Mouse (Mus musculus) intestine, embryonic 14.5 days (tissue): Measurements from ENCODE around the gene Kcnc1. TPM values are rescaled to one million over a fixed set of nuclear protein-coding genes. Genes with fewer than 3 reads are reported as not detected.

Experiments
- ATAC-seq: fragments of 200-750 bp; cut with Nextera tagmentation; replicated peaks from 2 replicates; pipeline ENCODE4 v1.8.0; 2017; ENCODE audit warnings: low read depth, moderate number of reproducible peaks, moderate TSS enrichment, moderate library complexity; ENCODE audit not compliant: low FRiP score, low TSS enrichment
- DNase-seq: peaks from one replicate; pipeline ENCODE4 v3.0.0-alpha.2; 2018; ENCODE audit warnings: low spot score
- H3K27ac ChIP-seq: fragments of 300-500 bp; sonication (generic); 2 replicates; pipeline ENCODE4 v1.5.1; 2014; ENCODE audit warnings: low read depth, mild to moderate bottlenecking, control low read depth
- H3K27me3 ChIP-seq: fragments of 300-500 bp; sonication (generic); replicated peaks from 2 replicates; pipeline ENCODE4 v1.6.1; 2014; ENCODE audit warnings: low read length, control low read depth; ENCODE audit not compliant: control insufficient read depth, insufficient read depth
- H3K36me3 ChIP-seq: fragments of 300-500 bp; sonication (generic); 2 replicates; pipeline ENCODE4 v1.6.1; 2014; ENCODE audit warnings: low read length, control low read depth; ENCODE audit not compliant: control insufficient read depth, insufficient read depth
- H3K4me1 ChIP-seq: fragments of 300-500 bp; sonication (generic); replicated peaks from 2 replicates; pipeline ENCODE4 v1.6.1; 2014; ENCODE audit warnings: low read length, control low read depth, mixed read lengths; ENCODE audit not compliant: control insufficient read depth, insufficient read depth
- H3K4me2 ChIP-seq: fragments of 300-500 bp; sonication (generic); 2 replicates; pipeline ENCODE4 v1.6.1; 2014; ENCODE audit warnings: low read length
- H3K4me3 ChIP-seq: fragments of 300-500 bp; sonication (generic); 2 replicates; pipeline ENCODE4 v1.5.1; 2014; ENCODE audit warnings: low read depth, low read length, control low read depth, mixed read lengths
- H3K9ac ChIP-seq: fragments of 300-500 bp; sonication (generic); 2 replicates; pipeline ENCODE4 v1.6.1; 2014; ENCODE audit warnings: mild to moderate bottlenecking, low read length
- H3K9me3 ChIP-seq: fragments of 300-500 bp; sonication (generic); 2 replicates; pipeline ENCODE4 v1.6.1; 2016; ENCODE audit warnings: low read length, control low read depth; ENCODE audit not compliant: control insufficient read depth
- WGBS: fragments of 180-500 bp; shearing (Covaris S2); extraction: QIAGEN DNeasy Blood & Tissue Kit; methylation state at CpG from one replicate; pipeline ENCODE4 v1.1.7; 2014; 5-methylcytosine and 5-hydroxymethylcytosine counted together
- polyA plus RNA-seq: library from polyadenylated mRNA; unstranded; fragments of >200 nt; fragmentation: Nextera tagmentation; extraction: Ambion mirVana; gene quantifications from 2 replicates; pipeline ENCODE4 v1.2.1, GENCODE M21; 2014

The Kcnc1 gene
- polyA plus RNA-seq, 1 experiment from 2014 or later: 0.35 TPM

DNA sequence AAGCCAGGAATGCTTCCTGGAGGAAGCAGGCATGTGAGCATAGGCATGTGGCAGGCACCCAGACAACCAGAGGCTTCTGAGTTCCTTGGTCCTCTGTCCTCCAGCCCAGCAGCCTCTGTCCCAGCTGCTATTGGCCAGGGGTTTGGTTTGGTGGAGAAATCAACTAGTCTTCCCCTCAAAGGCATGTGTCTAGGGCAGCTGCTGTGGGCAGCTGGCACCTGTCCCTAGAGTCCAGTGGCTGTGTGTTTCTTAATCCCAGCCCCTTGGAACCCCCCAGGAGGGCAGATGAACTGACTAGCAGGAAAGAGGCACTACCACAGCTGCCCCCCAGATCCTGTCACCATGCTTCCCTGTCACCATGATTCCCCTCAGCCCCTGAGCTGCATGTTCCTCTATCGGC lies 30.5 kb upstream of the Kcnc1 start:
- no peaks in the 10 kb centered on the region for H3K4me1 ChIP-seq

DNA sequence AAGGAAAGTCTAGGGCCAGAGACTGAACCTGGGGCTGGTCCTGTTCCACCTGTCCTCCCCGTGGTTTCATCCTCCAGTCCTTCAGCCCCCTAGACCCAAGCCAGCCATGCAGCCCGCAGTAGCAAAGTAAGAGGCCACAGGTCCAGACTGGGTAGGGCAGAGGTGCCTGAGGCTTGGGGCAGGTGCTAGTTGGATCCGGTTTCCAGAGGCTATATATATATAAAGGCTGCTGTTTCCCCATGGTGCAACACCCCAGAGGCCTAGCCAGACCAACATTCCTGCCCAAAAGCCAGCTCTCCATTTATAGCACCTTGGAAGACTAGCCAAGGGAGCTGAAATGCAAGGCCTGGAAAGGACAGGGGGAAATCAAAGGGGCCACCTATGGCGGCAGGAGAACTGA lies 25.2 kb upstream of the Kcnc1 start:
- no peaks in the 10 kb centered on the region for H3K36me3 ChIP-seq
- H3K27ac ChIP-seq: no peak overlapping the region
- WGBS: 75% methylated on average over 4 of the region's 4 CpGs
- H3K9ac ChIP-seq: no peak overlapping the region
- H3K4me3 ChIP-seq: no peak overlapping the region
- H3K9me3 ChIP-seq: no peaks in the 10 kb centered on the region
- H3K4me2 ChIP-seq: no peak overlapping the region
- ATAC-seq (no peak), DNase-seq (no peak)
- H3K27me3 ChIP-seq: peaks cover 28% of the 10 kb centered on the region
- H3K4me1 ChIP-seq: no peaks in the 10 kb centered on the region

More for the DNA sequence above, 30.5 kb upstream of the Kcnc1 start:
- no peak overlapping the region for H3K27ac ChIP-seq
- H3K9me3 ChIP-seq: no peaks in the 10 kb centered on the region
- H3K4me2 ChIP-seq: no peak overlapping the region
- 82% methylated on average over 1 of the region's 1 CpGs for WGBS
- no peak overlapping the region for H3K9ac ChIP-seq
- no peak overlapping the region for H3K4me3 ChIP-seq
- DNase-seq: no peak
- H3K36me3 ChIP-seq: no peaks in the 10 kb centered on the region
- no peak for ATAC-seq
- H3K27me3 ChIP-seq: 0 out of 2 replicates have a peak, but pooled peaks cover 8% of the 10 kb centered on the region

DNA sequence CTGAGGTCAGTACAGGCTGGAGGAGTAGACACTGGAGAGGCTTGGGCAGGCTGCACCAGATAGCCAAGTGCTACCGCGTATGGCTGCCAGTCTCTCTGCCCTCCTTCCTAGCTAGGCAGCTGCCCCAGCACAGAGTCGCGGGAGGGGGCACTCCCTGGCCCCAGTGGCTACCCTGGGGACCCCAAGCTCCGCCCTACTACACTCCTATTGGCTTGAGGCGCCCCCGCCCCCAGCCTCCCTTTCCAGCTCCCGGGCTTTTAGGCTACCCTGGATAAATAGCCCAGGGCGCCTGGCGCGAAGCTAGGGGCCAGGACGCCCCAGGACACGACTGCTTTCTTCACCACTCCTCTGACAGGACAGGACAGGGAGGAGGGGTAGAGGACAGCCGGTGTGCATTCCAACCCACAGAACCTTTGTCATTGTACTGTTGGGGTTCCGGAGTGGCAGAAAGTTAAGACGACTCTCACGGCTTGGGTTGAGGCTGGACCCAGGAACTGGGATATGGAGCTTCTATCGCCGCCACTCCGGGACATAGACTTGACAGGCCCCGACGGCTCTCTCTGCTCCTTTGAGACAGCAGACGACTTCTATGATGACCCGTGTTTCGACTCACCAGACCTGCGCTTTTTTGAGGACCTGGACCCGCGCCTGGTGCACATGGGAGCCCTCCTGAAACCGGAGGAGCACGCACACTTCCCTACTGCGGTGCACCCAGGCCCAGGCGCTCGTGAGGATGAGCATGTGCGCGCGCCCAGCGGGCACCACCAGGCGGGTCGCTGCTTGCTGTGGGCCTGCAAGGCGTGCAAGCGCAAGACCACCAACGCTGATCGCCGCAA lies 19.9 kb upstream of the Kcnc1 start, which contains the start of gene Myod1:
TSS of gene Myod1 (plus strand) at position 303 of the 836 bp plus-strand sequence.
- Histone ChIP-seq H3K36me3 (no peaks in the 10 kb centered on the region), H3K4me2 (peak within 1 kb of the TSS; percentile 33), H3K4me1 (0 out of 2 replicates have a peak, but pooled peaks cover 5% of the 10 kb centered on the region), H3K27me3 (peaks cover 65% of the 10 kb centered on the region), H3K9me3 (no peaks in the 10 kb centered on the region), H3K27ac (no peak within 1 kb of the TSS), H3K4me3 (peak within 1 kb of the TSS; percentile 16), H3K9ac (no peak within 1 kb of the TSS)
- no peak for ATAC-seq
- DNase-seq: no peak
- 4% methylated on average over 44 of the region's 44 CpGs for WGBS

DNA sequence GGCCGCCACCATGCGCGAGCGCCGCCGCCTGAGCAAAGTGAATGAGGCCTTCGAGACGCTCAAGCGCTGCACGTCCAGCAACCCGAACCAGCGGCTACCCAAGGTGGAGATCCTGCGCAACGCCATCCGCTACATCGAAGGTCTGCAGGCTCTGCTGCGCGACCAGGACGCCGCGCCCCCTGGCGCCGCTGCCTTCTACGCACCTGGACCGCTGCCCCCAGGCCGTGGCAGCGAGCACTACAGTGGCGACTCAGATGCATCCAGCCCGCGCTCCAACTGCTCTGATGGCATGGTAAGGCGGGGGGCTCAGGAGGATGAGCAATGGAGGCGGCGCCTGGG lies 19.3 kb upstream of the Kcnc1 start:
- no peaks in the 10 kb centered on the region for H3K9me3 ChIP-seq
- WGBS: under 1% methylated on average over 33 of the region's 33 CpGs
- H3K4me3 ChIP-seq: peak overlapping the region; percentile 16
- ATAC-seq: no peak
- H3K27ac ChIP-seq: no peak overlapping the region
- peak; percentile 70 for DNase-seq
- H3K4me2 ChIP-seq: peak overlapping the region; percentile 33
- peaks cover 65% of the 10 kb centered on the region for H3K27me3 ChIP-seq
- no peaks in the 10 kb centered on the region for H3K36me3 ChIP-seq
- H3K4me1 ChIP-seq: 0 out of 2 replicates have a peak, but pooled peaks cover 5% of the 10 kb centered on the region
- H3K9ac ChIP-seq: no peak overlapping the region

DNA sequence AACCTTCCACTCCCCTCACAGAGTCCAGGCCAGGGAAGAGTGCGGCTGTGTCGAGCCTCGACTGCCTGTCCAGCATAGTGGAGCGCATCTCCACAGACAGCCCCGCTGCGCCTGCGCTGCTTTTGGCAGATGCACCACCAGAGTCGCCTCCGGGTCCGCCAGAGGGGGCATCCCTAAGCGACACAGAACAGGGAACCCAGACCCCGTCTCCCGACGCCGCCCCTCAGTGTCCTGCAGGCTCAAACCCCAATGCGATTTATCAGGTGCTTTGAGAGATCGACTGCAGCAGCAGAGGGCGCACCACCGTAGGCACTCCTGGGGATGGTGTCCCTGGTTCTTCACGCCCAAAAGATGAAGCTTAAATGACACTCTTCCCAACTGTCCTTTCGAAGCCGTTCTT lies 18.2 kb upstream of the Kcnc1 start:
- 0 out of 2 replicates have a peak, but pooled peaks cover 5% of the 10 kb centered on the region for H3K4me1 ChIP-seq
- peak overlapping the region; percentile 27; the same call in 1 of the 2 replicates for H3K4me2 ChIP-seq
- no peaks in the 10 kb centered on the region for H3K36me3 ChIP-seq
- no peak overlapping the region for H3K4me3 ChIP-seq
- DNase-seq (peak; percentile 61), ATAC-seq (no peak)
- H3K27ac ChIP-seq: no peak overlapping the region
- no peak overlapping the region for H3K9ac ChIP-seq
- 3% methylated on average over 22 of the region's 22 CpGs for WGBS
- H3K27me3 ChIP-seq: peaks cover 61% of the 10 kb centered on the region
- no peaks in the 10 kb centered on the region for H3K9me3 ChIP-seq

DNA sequence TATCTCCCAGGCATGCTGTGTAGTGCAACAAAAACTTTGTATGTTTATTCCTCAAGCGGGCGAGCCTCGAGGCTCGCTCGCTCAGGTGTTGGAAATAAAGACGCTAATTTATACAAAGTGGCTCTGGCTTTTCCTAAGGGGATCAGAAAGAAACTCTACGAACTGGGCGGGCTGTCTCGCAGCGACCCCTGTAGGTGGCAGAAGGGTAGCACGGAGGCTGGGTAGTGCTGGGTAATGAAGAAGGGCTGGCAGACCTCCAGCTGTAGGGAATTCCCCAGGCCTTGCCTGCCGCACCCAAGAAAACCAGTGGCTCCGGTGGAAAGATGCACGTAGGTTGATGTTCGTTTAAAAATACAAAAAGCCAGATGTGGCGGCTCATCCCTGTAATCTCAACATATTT lies 17.3 kb upstream of the Kcnc1 start:
- DNase-seq (peak; percentile 83), ATAC-seq (no peak)
- H3K4me2 ChIP-seq: no peak overlapping the region
- no peak overlapping the region for H3K9ac ChIP-seq
- H3K4me1 ChIP-seq: 0 out of 2 replicates have a peak, but pooled peaks cover 5% of the 10 kb centered on the region
- H3K36me3 ChIP-seq: no peaks in the 10 kb centered on the region
- H3K9me3 ChIP-seq: no peaks in the 10 kb centered on the region
- no peak overlapping the region for H3K4me3 ChIP-seq
- WGBS: 7% methylated on average over 16 of the region's 16 CpGs
- H3K27ac ChIP-seq: no peak overlapping the region
- H3K27me3 ChIP-seq: peaks cover 57% of the 10 kb centered on the region

DNA sequence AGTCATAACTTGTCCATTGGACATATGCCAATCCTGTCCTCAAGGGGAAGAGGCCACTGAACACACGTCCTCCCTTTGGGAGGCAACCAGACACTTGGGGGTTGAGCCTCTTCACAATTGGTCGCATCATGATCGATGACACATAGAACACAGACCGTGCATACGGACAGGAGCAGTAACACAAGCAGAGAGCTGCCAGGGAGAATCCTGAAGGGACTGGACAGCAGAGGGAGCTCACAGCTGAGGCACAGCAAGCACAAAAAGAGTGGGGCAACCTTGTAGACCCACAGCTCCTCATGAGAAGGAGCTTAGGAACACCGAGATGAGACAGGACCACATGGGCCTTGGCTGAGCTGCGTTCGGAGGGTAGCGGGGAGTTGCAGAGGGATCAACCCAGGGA lies 15.7 kb upstream of the Kcnc1 start:
- Histone ChIP-seq H3K4me2 (no peak overlapping the region), H3K4me3 (no peak overlapping the region), H3K4me1 (0 out of 2 replicates have a peak, but pooled peaks cover 5% of the 10 kb centered on the region), H3K36me3 (no peaks in the 10 kb centered on the region), H3K9me3 (no peaks in the 10 kb centered on the region), H3K27me3 (peaks cover 42% of the 10 kb centered on the region), H3K27ac (no peak overlapping the region), H3K9ac (no peak overlapping the region)
- DNase-seq (no peak), ATAC-seq (no peak)
- WGBS: 63% methylated on average over 9 of the region's 9 CpGs

DNA sequence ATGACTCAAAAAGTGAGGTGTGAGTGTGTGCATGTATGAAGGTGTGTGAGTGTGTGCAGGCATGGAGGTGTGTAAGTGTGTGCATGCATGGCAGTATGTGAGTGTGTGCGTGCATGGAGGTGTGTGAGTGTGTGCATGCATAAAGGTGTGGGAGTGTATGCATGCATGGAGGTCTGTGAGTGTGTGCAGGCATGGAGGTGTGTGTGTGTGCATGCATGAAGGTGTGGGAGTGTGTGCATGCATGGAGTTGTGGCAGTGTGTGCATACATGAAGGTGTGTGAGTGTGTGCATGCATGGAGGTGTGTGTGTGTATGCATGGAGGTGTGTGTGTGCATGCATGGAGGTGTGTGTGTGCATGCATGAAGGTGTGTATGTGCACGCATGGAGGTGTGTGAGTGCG lies 8.9 kb upstream of the Kcnc1 start:
- no peaks in the 10 kb centered on the region for H3K36me3 ChIP-seq
- H3K27me3 ChIP-seq: no peaks in the 10 kb centered on the region
- no peak overlapping the region for H3K27ac ChIP-seq
- no peak overlapping the region for H3K4me2 ChIP-seq
- no peaks in the 10 kb centered on the region for H3K4me1 ChIP-seq
- no peak overlapping the region for H3K4me3 ChIP-seq
- ATAC-seq (no peak), DNase-seq (no peak)
- no peaks in the 10 kb centered on the region for H3K9me3 ChIP-seq
- H3K9ac ChIP-seq: no peak overlapping the region
- WGBS: 87% methylated on average over 3 of the region's 3 CpGs
